Mouse (Mus musculus): ENCODE data around the gene Gm21915.

DNA sequence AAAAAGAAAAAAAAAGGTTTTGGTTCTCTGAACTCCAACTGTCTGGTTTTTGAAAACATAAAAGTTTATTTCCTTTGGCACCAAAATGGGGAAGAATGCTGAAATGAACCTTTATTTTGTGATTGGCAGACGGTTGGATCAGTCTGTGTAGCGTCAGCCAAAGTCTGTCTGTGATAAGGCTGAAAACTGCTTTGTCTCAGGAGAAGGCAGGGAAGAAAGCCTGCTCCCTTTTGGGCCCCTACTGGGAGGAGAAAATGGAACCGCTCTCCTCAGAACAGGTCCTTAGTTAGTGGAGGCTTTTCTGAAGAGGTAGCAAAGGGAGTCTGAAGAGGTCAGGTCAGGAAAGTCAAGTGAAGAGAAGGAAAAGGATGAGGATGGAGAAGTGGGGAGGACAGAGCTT lies 22.6 kb downstream of the Gm21915 start:
- no peak for TF ChIP-seq CTCF (IDR thresholded peaks at IDR 0.05; ENCODE audit: low read depth)
- no peak for TF ChIP-seq EP300 (IDR thresholded peaks at IDR 0.05; ENCODE audit: low read depth)
